Mouse (Mus musculus): ENCODE measurements around the gene 4632433K11Rik. TPM values are rescaled to one million over a fixed set of nuclear protein-coding genes. Genes with fewer than 3 reads are reported as not detected.
"Not testable (repeated sequence)": the region's sequence is repeated elsewhere in the genome, so short reads cannot be mapped to it uniquely, and the experiment has no call there.

The 4632433K11Rik gene
- polyA plus RNA-seq, 1 experiment from 2014 or later = not detected

- Histone ChIP-seq H3K27me3 (peaks cover 19% of the 10 kb centered on the region), H3K9ac (replicated peaks) (peak overlapping the region; percentile 87), H3K36me3 (no peaks in the 10 kb centered on the region), H3K9me3 (no peaks in the 10 kb centered on the region), H3K27ac (replicated peaks) (peak overlapping the region; percentile 99), H3K4me2 (replicated peaks) (peak overlapping the region; percentile 85), H3K4me1 (peaks cover 59% of the 10 kb centered on the region), H3K4me3 (peak overlapping the region; percentile 78)
- no peak for ATAC-seq (replicated peaks)
- 1% methylated on average over 27 of the region's 27 CpGs for WGBS
Observed at GRCm38 (mm10) chr7:5060239-5060731, 26.4 kb downstream of the 4632433K11Rik start.

DNA sequence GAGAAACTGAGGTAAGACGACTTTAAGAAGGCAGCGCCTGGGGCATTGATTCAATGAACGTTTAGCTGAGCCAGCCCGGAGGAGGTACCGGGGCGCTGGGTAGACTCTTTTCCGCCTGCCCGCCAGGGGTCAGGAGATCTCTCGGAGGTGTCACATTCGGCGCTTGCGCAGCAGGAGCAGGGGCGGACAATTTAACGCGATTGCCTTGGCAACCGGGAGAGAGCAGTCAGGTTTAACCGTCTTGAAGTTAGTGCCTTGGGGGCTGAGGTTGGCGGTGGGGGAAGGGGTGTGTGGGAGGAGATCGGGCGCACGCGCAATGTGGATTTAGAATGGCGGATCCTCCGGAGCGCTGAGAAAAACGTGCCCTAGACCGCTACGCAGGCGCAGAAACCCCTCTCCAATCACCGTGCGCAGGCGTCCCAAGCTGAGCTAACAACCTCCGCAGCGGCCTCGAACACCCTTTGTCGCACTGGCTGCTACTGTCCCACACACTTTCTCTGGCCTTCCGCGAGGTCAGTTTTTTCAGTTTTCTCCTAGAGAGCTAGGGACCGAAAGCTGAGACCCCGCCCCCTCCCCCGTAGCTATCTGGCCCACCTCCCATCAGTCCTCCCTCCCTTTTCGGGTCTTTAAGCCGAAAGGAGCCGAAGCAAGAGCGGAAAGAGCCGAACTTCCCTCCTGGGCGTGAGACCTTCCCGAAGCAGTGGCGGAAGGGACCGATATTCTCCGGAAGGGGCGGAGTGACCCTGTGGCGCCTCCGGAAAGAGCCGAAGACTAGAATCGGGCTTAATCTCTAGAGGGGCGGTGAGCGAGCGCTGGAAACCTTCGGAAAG is 27.2 kb downstream of the 4632433K11Rik start:
- Histone ChIP-seq H3K36me3 (0 out of 2 replicates have a peak, but pooled peaks cover 1% of the 10 kb centered on the region), H3K4me2 (replicated peaks) (peak overlapping the region; percentile 85), H3K4me3 (peak overlapping the region; percentile 78), H3K9me3 (no peaks in the 10 kb centered on the region), H3K9ac (replicated peaks) (peak overlapping the region; percentile 87), H3K27ac (replicated peaks) (peak overlapping the region; percentile 99), H3K27me3 (peaks cover 10% of the 10 kb centered on the region), H3K4me1 (peaks cover 61% of the 10 kb centered on the region)
- under 1% methylated on average over 60 of the region's 60 CpGs for WGBS
- ATAC-seq (replicated peaks) = peak; percentile 92

GRCm38 (mm10) chr7:5061774-5062359 is 27.9 kb downstream of the 4632433K11Rik start, which contains the start of gene U2af2:
TSS of gene U2af2 (plus strand) at chr7:5062143.
- H3K27ac ChIP-seq (replicated peaks) = peak within 1 kb of the TSS; percentile 99
- peak within 1 kb of the TSS; percentile 78 for H3K4me3 ChIP-seq
- peaks cover 10% of the 10 kb centered on the region; the same call in 1 of the 2 replicates for H3K27me3 ChIP-seq
- peaks cover 57% of the 10 kb centered on the region for H3K4me1 ChIP-seq
- under 1% methylated on average over 63 of the region's 65 CpGs for WGBS
- H3K9ac ChIP-seq (replicated peaks) = peak within 1 kb of the TSS; percentile 87
- H3K9me3 ChIP-seq = no peaks in the 10 kb centered on the region
- ATAC-seq (replicated peaks) = peak; percentile 81
- peaks cover 8% of the 10 kb centered on the region for H3K36me3 ChIP-seq
- H3K4me2 ChIP-seq (replicated peaks) = peak within 1 kb of the TSS; percentile 85

DNA sequence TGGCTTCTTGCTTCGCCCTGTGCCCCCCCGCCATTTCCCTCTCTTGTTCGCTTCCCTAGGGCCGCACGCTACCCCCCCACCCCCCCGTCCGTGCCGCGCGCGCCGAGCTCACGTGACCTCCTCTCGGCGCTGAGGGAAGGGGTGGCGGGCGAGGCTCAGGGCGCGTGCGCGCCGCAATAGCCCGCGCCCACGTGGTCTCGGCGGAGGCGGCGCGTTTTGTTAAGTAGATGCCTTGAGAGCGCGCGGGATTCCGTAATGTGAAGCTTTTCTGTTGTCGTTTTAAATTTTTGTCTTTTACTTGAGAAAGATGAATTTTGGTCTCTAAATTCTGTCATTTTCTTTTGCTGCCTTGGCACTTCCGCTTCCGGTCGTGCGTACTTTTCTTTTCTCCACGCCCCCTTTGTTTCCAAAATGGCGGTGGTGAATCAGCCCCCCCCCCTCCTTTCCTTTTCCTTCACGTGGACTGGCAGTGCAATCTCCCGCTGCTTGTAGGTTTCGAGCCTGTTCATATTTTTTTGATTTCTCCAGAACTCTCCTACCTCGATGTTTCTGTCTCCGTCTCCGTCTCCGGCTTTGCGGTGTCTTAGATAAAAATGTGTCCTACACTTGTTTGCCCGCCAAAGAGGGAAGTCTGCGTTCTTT is 28.6 kb downstream of the 4632433K11Rik start:
- Histone ChIP-seq H3K9ac (replicated peaks) (peak overlapping the region; percentile 87), H3K36me3 (peaks cover 14% of the 10 kb centered on the region), H3K4me3 (peak overlapping the region; percentile 78), H3K4me2 (replicated peaks) (peak overlapping the region; percentile 85), H3K9me3 (no peaks in the 10 kb centered on the region), H3K27me3 (peaks cover 6% of the 10 kb centered on the region; the same call in 1 of the 2 replicates), H3K4me1 (peaks cover 50% of the 10 kb centered on the region), H3K27ac (replicated peaks) (peak overlapping the region; percentile 99)
- peak; percentile 41 for ATAC-seq (replicated peaks)
- under 1% methylated on average over 51 of the region's 51 CpGs for WGBS

GRCm38 (mm10) chr7:5064886-5065285 is 31.0 kb downstream of the 4632433K11Rik start:
- Histone ChIP-seq H3K4me1 (peaks cover 38% of the 10 kb centered on the region), H3K36me3 (peaks cover 38% of the 10 kb centered on the region), H3K9me3 (no peaks in the 10 kb centered on the region), H3K4me2 (replicated peaks) (no peak overlapping the region), H3K27ac (replicated peaks) (no peak overlapping the region), H3K4me3 (no peak overlapping the region), H3K9ac (replicated peaks) (no peak overlapping the region), H3K27me3 (no peaks in the 10 kb centered on the region)
- 96% methylated on average over 6 of the region's 6 CpGs for WGBS
- ATAC-seq (replicated peaks) = no peak

DNA sequence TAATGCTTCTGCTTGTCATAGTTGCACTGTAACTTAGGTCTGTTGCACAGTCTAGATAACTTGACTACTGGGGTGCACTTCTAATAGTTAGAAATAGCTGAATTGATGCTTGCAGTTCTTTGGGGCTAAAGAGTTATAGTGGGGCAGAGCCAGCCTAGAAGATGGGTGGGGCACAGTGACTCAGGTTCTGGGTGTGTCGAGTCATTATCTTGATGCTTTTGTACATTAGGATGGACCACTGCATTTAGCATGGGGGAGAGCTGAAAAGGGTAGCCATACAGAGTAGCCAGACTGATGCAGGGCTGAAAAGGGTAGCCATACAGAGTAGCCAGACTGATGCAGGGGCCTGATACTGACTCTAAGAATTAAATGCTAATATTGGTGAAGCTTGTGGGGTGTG is 39.7 kb downstream of the 4632433K11Rik start:
- no peak for ATAC-seq (replicated peaks)
- H3K9ac ChIP-seq (replicated peaks) = no peak overlapping the region
- H3K36me3 ChIP-seq = peaks cover 95% of the 10 kb centered on the region
- H3K4me2 ChIP-seq (replicated peaks) = no peak overlapping the region
- H3K27ac ChIP-seq (replicated peaks) = no peak overlapping the region
- H3K9me3 ChIP-seq = no peaks in the 10 kb centered on the region
- H3K27me3 ChIP-seq = no peaks in the 10 kb centered on the region
- no peaks in the 10 kb centered on the region for H3K4me1 ChIP-seq
- H3K4me3 ChIP-seq = no peak overlapping the region
- 89% methylated on average over 1 of the region's 1 CpGs for WGBS

DNA sequence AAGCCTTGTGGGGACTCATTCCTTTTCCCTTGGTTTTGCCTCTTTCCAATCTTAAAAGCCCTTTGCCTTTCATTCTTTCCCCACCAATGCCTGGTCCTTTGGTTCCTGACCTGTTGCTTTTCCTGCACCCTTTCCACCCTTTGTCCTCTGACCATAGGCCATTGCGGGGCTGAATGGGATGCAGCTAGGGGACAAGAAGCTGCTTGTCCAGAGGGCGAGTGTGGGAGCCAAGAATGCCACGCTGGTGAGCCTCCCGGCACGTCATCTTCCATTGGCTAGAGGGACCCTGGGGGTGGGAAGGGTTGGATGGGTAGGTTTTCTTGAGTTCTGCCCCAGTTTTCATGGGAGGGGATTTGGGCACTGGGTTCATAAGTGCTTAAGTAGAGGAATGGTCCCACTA is 41.1 kb downstream of the 4632433K11Rik start:
- 94% methylated on average over 5 of the region's 5 CpGs for WGBS
- H3K9me3 ChIP-seq = no peaks in the 10 kb centered on the region
- H3K4me1 ChIP-seq = peaks cover 3% of the 10 kb centered on the region; the same call in 1 of the 2 replicates
- no peak overlapping the region for H3K4me3 ChIP-seq
- no peak overlapping the region for H3K9ac ChIP-seq (replicated peaks)
- no peak overlapping the region for H3K4me2 ChIP-seq (replicated peaks)
- ATAC-seq (replicated peaks) = no peak
- peaks cover 86% of the 10 kb centered on the region for H3K36me3 ChIP-seq
- no peaks in the 10 kb centered on the region for H3K27me3 ChIP-seq
- H3K27ac ChIP-seq (replicated peaks) = no peak overlapping the region

- peaks cover 67% of the 10 kb centered on the region for H3K36me3 ChIP-seq
- H3K9me3 ChIP-seq = no peaks in the 10 kb centered on the region
- H3K27me3 ChIP-seq = no peaks in the 10 kb centered on the region
- ATAC-seq (replicated peaks) = no peak
- H3K27ac ChIP-seq (replicated peaks) = no peak overlapping the region
- H3K4me3 ChIP-seq = no peak overlapping the region
- WGBS = 93% methylated on average over 2 of the region's 2 CpGs
- H3K4me1 ChIP-seq = peaks cover 16% of the 10 kb centered on the region
- no peak overlapping the region for H3K9ac ChIP-seq (replicated peaks)
- H3K4me2 ChIP-seq (replicated peaks) = no peak overlapping the region
Observed at GRCm38 (mm10) chr7:5076931-5077330, 43.0 kb downstream of the 4632433K11Rik start.

- H3K4me2 ChIP-seq (replicated peaks) = peak overlapping the region; percentile 64
- not testable (repeated sequence) for H3K9me3 ChIP-seq, H3K27me3 ChIP-seq
- peaks cover 31% of the 10 kb centered on the region for H3K4me1 ChIP-seq
- H3K27ac ChIP-seq (replicated peaks) = peak overlapping the region; percentile 87
- peak overlapping the region; percentile 96; the same call in 1 of the 2 replicates for H3K9ac ChIP-seq (replicated peaks)
- peak overlapping the region; percentile 98 for H3K4me3 ChIP-seq
- peaks cover 54% of the 10 kb centered on the region for H3K36me3 ChIP-seq
- 53% methylated on average over 10 of the region's 13 CpGs for WGBS
- ATAC-seq (replicated peaks) = peak; percentile 50
Observed at GRCm38 (mm10) chr7:5079365-5080009, 45.6 kb downstream of the 4632433K11Rik start.

DNA sequence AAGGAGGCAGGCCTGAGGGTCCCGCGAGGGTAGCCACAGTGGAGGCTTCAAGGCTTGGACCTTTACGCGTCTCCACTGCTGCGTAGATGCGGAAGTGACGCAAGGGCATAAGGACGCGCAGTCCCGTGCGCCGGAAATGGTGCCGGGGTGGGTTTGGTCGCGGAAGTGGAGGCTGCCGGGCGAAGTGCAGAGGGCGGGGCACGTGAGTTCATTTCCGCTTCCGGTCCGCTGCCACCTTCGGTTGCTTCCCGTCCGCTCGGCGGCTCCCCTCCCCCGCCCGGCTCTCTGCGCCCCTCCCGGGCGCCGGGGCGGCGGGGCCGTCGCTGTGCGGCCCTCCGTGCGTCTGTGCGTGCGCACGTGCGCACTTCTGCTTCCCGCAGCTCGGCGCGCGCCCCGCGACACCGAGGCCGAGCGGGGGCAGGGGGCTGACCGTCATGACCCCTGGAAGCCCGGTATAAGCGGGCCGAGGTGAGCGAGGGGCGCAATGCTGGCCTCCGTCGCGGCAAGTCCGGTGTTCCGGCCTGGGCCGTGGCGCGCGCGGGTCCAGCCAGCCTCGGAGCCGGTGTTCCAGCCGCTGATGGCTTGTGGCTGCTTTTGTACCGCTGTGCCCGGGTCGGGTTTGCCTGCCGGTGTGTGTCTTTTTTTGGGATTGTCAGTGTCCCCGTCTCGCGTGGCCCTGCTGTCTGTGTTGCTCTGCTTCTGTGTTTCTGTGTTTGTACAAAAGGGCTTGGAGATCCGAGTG is 46.3 kb downstream of the 4632433K11Rik start, which contains the start of gene Epn1:
Gene Epn1 (plus strand): TSS at position 226 of the 742 bp plus-strand sequence.
- H3K27me3 ChIP-seq = no peaks in the 10 kb centered on the region
- H3K36me3 ChIP-seq = peaks cover 50% of the 10 kb centered on the region
- H3K4me3 ChIP-seq = peak within 1 kb of the TSS; percentile 98
- ATAC-seq (replicated peaks) = peak; percentile 98
- H3K9ac ChIP-seq (replicated peaks) = peak within 1 kb of the TSS; percentile 96
- WGBS = under 1% methylated on average over 81 of the region's 81 CpGs
- H3K4me2 ChIP-seq (replicated peaks) = peak within 1 kb of the TSS; percentile 64
- H3K27ac ChIP-seq (replicated peaks) = peak within 1 kb of the TSS; percentile 87
- H3K9me3 ChIP-seq = no peaks in the 10 kb centered on the region
- peaks cover 31% of the 10 kb centered on the region for H3K4me1 ChIP-seq

GRCm38 (mm10) chr7:5080815-5081214 is 46.9 kb downstream of the 4632433K11Rik start:
- WGBS = 20% methylated on average over 6 of the region's 6 CpGs
- peak overlapping the region; percentile 96 for H3K9ac ChIP-seq (replicated peaks)

More at GRCm38 (mm10) chr7:5080815-5081214, 46.9 kb downstream of the 4632433K11Rik start:
- Histone ChIP-seq H3K9me3 (no peaks in the 10 kb centered on the region), H3K36me3 (peaks cover 49% of the 10 kb centered on the region), H3K4me3 (peak overlapping the region; percentile 98), H3K27me3 (no peaks in the 10 kb centered on the region), H3K27ac (replicated peaks) (peak overlapping the region; percentile 87), H3K4me1 (peaks cover 31% of the 10 kb centered on the region), H3K4me2 (replicated peaks) (peak overlapping the region; percentile 64)
- no peak for ATAC-seq (replicated peaks)
